Mouse (Mus musculus): ENCODE results near the gene Myom3. TPM values are rescaled to one million over a fixed set of nuclear protein-coding genes. Genes with fewer than 3 reads are reported as not detected.
"Not testable (repeated sequence)": the region's sequence is repeated elsewhere in the genome, so short reads cannot be mapped to it uniquely, and the experiment has no call there.

The Myom3 gene
- 0.45 and 0.57 TPM in 2 replicates for polyA plus RNA-seq (2015; fragmentation: Nextera tagmentation; extraction: Ambion mirVana)

- H3K27me3 ChIP-seq (ENCODE audit: control insufficient read depth, insufficient read depth, low read depth, low read length), result no peaks in the 10 kb centered on the region
- no peaks in the 10 kb centered on the region for H3K9me3 ChIP-seq (replicated peaks; ENCODE audit: control insufficient read depth, low read length, poor library complexity, severe bottlenecking)
- no peak within 1 kb of the TSS for H3K4me2 ChIP-seq (ENCODE audit: low read length)
- no peaks in the 10 kb centered on the region for H3K36me3 ChIP-seq (ENCODE audit: control insufficient read depth, insufficient read depth, low read length)
- H3K27ac ChIP-seq (ENCODE audit: low read length), result no peak within 1 kb of the TSS
- H3K4me3 ChIP-seq (ENCODE audit: low read depth, low read length), result no peak within 1 kb of the TSS
- 56% methylated on average over 10 of the region's 10 CpGs for WGBS
- peaks cover 4% of the 10 kb centered on the region; the same call in 1 of the 2 replicates for H3K4me1 ChIP-seq (ENCODE audit: control insufficient read depth, insufficient read depth, low read length)
- no peak within 1 kb of the TSS for H3K9ac ChIP-seq (ENCODE audit: low read depth, low read length)
- ATAC-seq, result no peak
These were observed at the start of gene Myom3 for GRCm38 (mm10) chr4:135759356-135759976. Gene Myom3 (plus strand): TSS chr4:135759715.

DNA sequence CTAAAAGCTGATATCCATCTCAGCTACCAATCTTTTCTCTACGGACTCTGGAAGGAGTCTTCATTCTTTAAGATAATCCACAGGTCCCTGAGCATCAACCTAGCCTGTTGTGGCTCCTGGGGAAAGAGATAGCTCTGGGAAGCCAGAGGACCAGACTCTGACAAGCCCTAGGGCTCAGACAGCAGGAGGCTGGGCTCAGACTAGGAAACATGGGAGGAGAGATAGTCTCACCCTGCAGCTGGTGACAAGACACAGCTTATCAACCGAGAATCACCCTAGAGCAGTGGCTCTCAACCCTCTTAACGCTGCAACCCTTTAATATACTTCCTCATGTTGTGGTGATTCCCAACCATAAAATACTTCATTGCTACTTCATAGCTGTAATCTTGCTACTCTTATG, 49.1 kb upstream of the Myom3 start:
- Histone ChIP-seq H3K36me3 (ENCODE audit: control insufficient read depth, insufficient read depth, low read length) (no peaks in the 10 kb centered on the region), H3K27ac (ENCODE audit: low read length) (no peak overlapping the region), H3K4me1 (ENCODE audit: control insufficient read depth, insufficient read depth, low read length) (no peaks in the 10 kb centered on the region), H3K4me3 (ENCODE audit: low read depth, low read length) (no peak overlapping the region), H3K4me2 (ENCODE audit: low read length) (no peak overlapping the region), H3K27me3 (ENCODE audit: control insufficient read depth, insufficient read depth, low read depth, low read length) (no peaks in the 10 kb centered on the region), H3K9ac (ENCODE audit: low read depth, low read length) (no peak overlapping the region), H3K9me3 (replicated peaks; ENCODE audit: control insufficient read depth, low read length, poor library complexity, severe bottlenecking) (no peaks in the 10 kb centered on the region)
- ATAC-seq, result no peak
- 83% methylated on average over 3 of the region's 3 CpGs for WGBS

DNA sequence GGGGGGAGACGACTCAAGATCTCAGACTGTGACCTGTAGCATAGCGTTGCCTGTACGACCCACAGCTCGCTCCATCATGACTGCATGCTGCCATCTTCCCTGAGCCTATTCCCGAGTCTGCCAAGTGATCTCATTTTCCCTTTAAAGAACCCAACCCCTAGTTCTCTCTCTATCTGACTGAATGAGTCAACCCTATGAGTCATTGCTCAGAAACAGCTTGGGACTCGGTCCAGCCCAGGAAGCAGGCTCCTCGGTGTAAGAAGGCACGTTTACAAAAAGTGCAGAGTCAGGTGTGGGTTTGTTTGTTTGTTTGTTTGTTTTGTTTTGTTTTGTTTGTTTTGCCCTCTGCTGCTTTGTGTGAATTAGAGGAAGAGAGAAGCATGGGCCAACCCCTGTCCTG, 44.7 kb upstream of the Myom3 start:
- Histone ChIP-seq H3K4me3 (ENCODE audit: low read depth, low read length) (no peak overlapping the region), H3K9ac (ENCODE audit: low read depth, low read length) (no peak overlapping the region), H3K27ac (ENCODE audit: low read length) (no peak overlapping the region), H3K27me3 (ENCODE audit: control insufficient read depth, insufficient read depth, low read depth, low read length) (no peaks in the 10 kb centered on the region), H3K4me1 (ENCODE audit: control insufficient read depth, insufficient read depth, low read length) (no peaks in the 10 kb centered on the region), H3K4me2 (ENCODE audit: low read length) (no peak overlapping the region), H3K9me3 (replicated peaks; ENCODE audit: control insufficient read depth, low read length, poor library complexity, severe bottlenecking) (no peaks in the 10 kb centered on the region), H3K36me3 (ENCODE audit: control insufficient read depth, insufficient read depth, low read length) (no peaks in the 10 kb centered on the region)
- no peak for ATAC-seq
- WGBS, result 85% methylated on average over 8 of the region's 8 CpGs

DNA sequence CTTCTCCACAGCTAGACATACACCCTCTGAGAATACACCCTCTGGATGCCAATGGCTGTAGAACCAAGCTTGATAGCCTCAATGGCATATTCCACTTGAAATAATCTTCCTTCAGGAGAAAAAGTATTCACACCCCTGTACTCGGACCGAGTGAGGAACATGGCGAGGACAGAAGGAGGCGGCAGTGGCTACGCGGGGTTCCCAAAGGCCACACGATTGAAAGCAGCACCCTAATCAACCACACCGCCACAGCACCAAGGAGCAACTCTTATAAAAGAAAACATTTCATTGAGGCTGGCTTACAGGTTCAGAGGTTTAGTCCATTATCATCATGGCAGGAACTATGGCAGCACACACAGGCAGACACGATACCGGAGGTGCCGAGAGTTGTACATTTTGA, 43.1 kb upstream of the Myom3 start:
- ATAC-seq; H3K4me2 ChIP-seq (ENCODE audit: low read length); H3K4me1 ChIP-seq (ENCODE audit: control insufficient read depth, insufficient read depth, low read length); H3K9me3 ChIP-seq (replicated peaks; ENCODE audit: control insufficient read depth, low read length, poor library complexity, severe bottlenecking); H3K4me3 ChIP-seq (ENCODE audit: low read depth, low read length); H3K27ac ChIP-seq (ENCODE audit: low read length); H3K27me3 ChIP-seq (ENCODE audit: control insufficient read depth, insufficient read depth, low read depth, low read length); H3K9ac ChIP-seq (ENCODE audit: low read depth, low read length); H3K36me3 ChIP-seq (ENCODE audit: control insufficient read depth, insufficient read depth, low read length): not testable (repeated sequence)
- whole genome bisulfite sequencing, result 97% methylated on average over 11 of the region's 11 CpGs

- Histone ChIP-seq H3K27me3 (ENCODE audit: control insufficient read depth, insufficient read depth, low read depth, low read length) (no peaks in the 10 kb centered on the region), H3K36me3 (ENCODE audit: control insufficient read depth, insufficient read depth, low read length) (no peaks in the 10 kb centered on the region), H3K27ac (ENCODE audit: low read length) (no peak overlapping the region), H3K4me3 (ENCODE audit: low read depth, low read length) (no peak overlapping the region), H3K9me3 (replicated peaks; ENCODE audit: control insufficient read depth, low read length, poor library complexity, severe bottlenecking) (no peaks in the 10 kb centered on the region; the same call in 1 of the 2 replicates), H3K9ac (ENCODE audit: low read depth, low read length) (no peak overlapping the region), H3K4me1 (ENCODE audit: control insufficient read depth, insufficient read depth, low read length) (no peaks in the 10 kb centered on the region), H3K4me2 (ENCODE audit: low read length) (no peak overlapping the region)
- WGBS, result 80% methylated on average over 17 of the region's 17 CpGs
- no peak for ATAC-seq
These were observed 36.8 kb upstream of the Myom3 start for GRCm38 (mm10) chr4:135722540-135723290.

- H3K27ac ChIP-seq (ENCODE audit: low read length), result no peak overlapping the region
- H3K36me3 ChIP-seq (ENCODE audit: control insufficient read depth, insufficient read depth, low read length), result no peaks in the 10 kb centered on the region
- no peak overlapping the region for H3K4me3 ChIP-seq (ENCODE audit: low read depth, low read length)
- ATAC-seq, result no peak
- no peaks in the 10 kb centered on the region for H3K27me3 ChIP-seq (ENCODE audit: control insufficient read depth, insufficient read depth, low read depth, low read length)
- H3K4me2 ChIP-seq (ENCODE audit: low read length), result no peak overlapping the region
- H3K9me3 ChIP-seq (replicated peaks; ENCODE audit: control insufficient read depth, low read length, poor library complexity, severe bottlenecking), result no peaks in the 10 kb centered on the region
- no peak overlapping the region for H3K9ac ChIP-seq (ENCODE audit: low read depth, low read length)
- no peaks in the 10 kb centered on the region for H3K4me1 ChIP-seq (ENCODE audit: control insufficient read depth, insufficient read depth, low read length)
- 80% methylated on average over 11 of the region's 11 CpGs for WGBS
These were observed 33.1 kb upstream of the Myom3 start for GRCm38 (mm10) chr4:135726416-135726815.

- Histone ChIP-seq H3K36me3 (ENCODE audit: control insufficient read depth, insufficient read depth, low read length) (no peaks in the 10 kb centered on the region), H3K9me3 (replicated peaks; ENCODE audit: control insufficient read depth, low read length, poor library complexity, severe bottlenecking) (no peaks in the 10 kb centered on the region), H3K27ac (ENCODE audit: low read length) (no peak within 1 kb of the TSS), H3K4me1 (ENCODE audit: control insufficient read depth, insufficient read depth, low read length) (no peaks in the 10 kb centered on the region), H3K4me3 (ENCODE audit: low read depth, low read length) (no peak within 1 kb of the TSS), H3K4me2 (ENCODE audit: low read length) (no peak within 1 kb of the TSS), H3K9ac (ENCODE audit: low read depth, low read length) (no peak within 1 kb of the TSS), H3K27me3 (ENCODE audit: control insufficient read depth, insufficient read depth, low read depth, low read length) (no peaks in the 10 kb centered on the region)
- no peak for ATAC-seq
- 54% methylated on average over 14 of the region's 14 CpGs for WGBS
These were observed 31.7 kb upstream of the Myom3 start, which contains the start of gene Il22ra1 for GRCm38 (mm10) chr4:135727817-135728216. Gene Il22ra1 (plus strand): TSS chr4:135728172.

GRCm38 (mm10) chr4:135730204-135730603, 29.3 kb upstream of the Myom3 start:
- H3K9me3 ChIP-seq (replicated peaks; ENCODE audit: control insufficient read depth, low read length, poor library complexity, severe bottlenecking), result no peaks in the 10 kb centered on the region
- H3K27me3 ChIP-seq (ENCODE audit: control insufficient read depth, insufficient read depth, low read depth, low read length), result no peaks in the 10 kb centered on the region
- H3K9ac ChIP-seq (ENCODE audit: low read depth, low read length), result no peak overlapping the region
- no peak overlapping the region for H3K4me3 ChIP-seq (ENCODE audit: low read depth, low read length)
- WGBS, result 78% methylated on average over 9 of the region's 9 CpGs
- no peaks in the 10 kb centered on the region for H3K36me3 ChIP-seq (ENCODE audit: control insufficient read depth, insufficient read depth, low read length)
- H3K4me2 ChIP-seq (ENCODE audit: low read length), result no peak overlapping the region
- no peak for ATAC-seq
- no peak overlapping the region for H3K27ac ChIP-seq (ENCODE audit: low read length)
- no peaks in the 10 kb centered on the region for H3K4me1 ChIP-seq (ENCODE audit: control insufficient read depth, insufficient read depth, low read length)

GRCm38 (mm10) chr4:135730951-135731350, 28.6 kb upstream of the Myom3 start:
- H3K4me2 ChIP-seq (ENCODE audit: low read length), result no peak overlapping the region
- no peaks in the 10 kb centered on the region for H3K9me3 ChIP-seq (replicated peaks; ENCODE audit: control insufficient read depth, low read length, poor library complexity, severe bottlenecking)
- no peak for ATAC-seq
- 76% methylated on average over 8 of the region's 8 CpGs for WGBS
- no peaks in the 10 kb centered on the region for H3K36me3 ChIP-seq (ENCODE audit: control insufficient read depth, insufficient read depth, low read length)
- H3K4me3 ChIP-seq (ENCODE audit: low read depth, low read length), result no peak overlapping the region
- H3K27ac ChIP-seq (ENCODE audit: low read length), result no peak overlapping the region
- H3K4me1 ChIP-seq (ENCODE audit: control insufficient read depth, insufficient read depth, low read length), result no peaks in the 10 kb centered on the region
- H3K9ac ChIP-seq (ENCODE audit: low read depth, low read length), result no peak overlapping the region
- H3K27me3 ChIP-seq (ENCODE audit: control insufficient read depth, insufficient read depth, low read depth, low read length), result no peaks in the 10 kb centered on the region

Measured in midbrain, embryonic 16.5 days (tissue).